Comparison of ENCODE assay signal across 29 mouse cellular contexts in the genomic region with DNA sequence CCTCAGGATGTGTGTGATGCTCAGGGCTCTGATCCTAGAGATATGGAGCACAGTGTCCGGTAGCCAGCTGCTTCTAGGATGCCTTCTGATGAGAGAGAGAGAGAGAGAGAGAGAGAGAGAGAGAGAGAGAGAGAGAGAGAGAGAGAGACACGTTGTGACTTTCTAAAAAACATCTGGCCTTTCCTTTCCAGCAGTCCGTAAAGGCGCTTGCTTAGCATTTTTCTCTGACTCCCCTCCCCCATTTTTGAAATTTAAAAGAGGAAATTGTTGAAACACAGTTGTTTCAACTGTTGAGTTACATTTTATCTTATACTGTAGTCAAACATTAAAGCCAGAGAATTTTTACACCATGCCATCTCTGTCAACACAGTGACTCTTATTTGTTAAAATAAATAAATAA.
DNase-seq lines count a peak whose midpoint lies in the region; ATAC-seq and TF ChIP-seq lines count a peak whose summit lies in the region.
"Had no signal": no experiment of that assay in that cellular context is flagged by ENCODE, and none has a peak within 500 bp of the region (broad histone marks: within the 10 kb centered on the region; RNA-seq: fewer than 3 reads in every experiment).

No protein-coding gene starts in this region.

- TF ChIP-seq POLR2A in CH12.LX (IDR thresholded peaks at IDR 0.05; ENCODE audit: low read depth, low read length) = no peak

- H3K9me3 ChIP-seq in lung, embryonic 14.5 days (ENCODE audit: low read depth, low read length) = no peaks in the 10 kb centered on the region
- no peaks in the 10 kb centered on the region for H3K9me3 ChIP-seq in CH12.LX (replicated peaks; ENCODE audit: low read length)
- H3K9me3 ChIP-seq: embryonic facial prominence, embryonic 12.5 days; embryonic facial prominence, embryonic 15.5 days; heart, embryonic 12.5 days; heart, embryonic 15.5 days; hindbrain, embryonic 10.5 days; hindbrain, embryonic 13.5 days; intestine, embryonic 15.5 days had no signal

- dilution Hi-C loops in CH12.LX (cut with MboI; ENCODE audit: extremely low pct_ligation_motif_present, extremely low pct_unique_long_range_greater_than_20kb, low sequenced_read_pairs) = no loop called here

- peak; percentile 52; the same call in 1 of the 2 replicates for ATAC-seq in lung, embryonic 14.5 days (ENCODE audit: insufficient read depth)
- ATAC-seq in common myeloid progenitor, adult 5-6 weeks (replicated peaks; ENCODE audit: low read depth, poor library complexity, severe bottlenecking) = peak; percentile 25; the same call in 1 of the 2 replicates
- ATAC-seq: activated CD4-positive, CD25-positive, alpha-beta regulatory T cell, adult 4 months; forebrain, embryonic 14.5 days; forebrain, postnatal 0 days; hindbrain, embryonic 16.5 days; intestine, embryonic 15.5 days had no signal

- H3K36me3 ChIP-seq in lung, embryonic 14.5 days (ENCODE audit: insufficient read depth) = no peaks in the 10 kb centered on the region
- no peaks in the 10 kb centered on the region for H3K36me3 ChIP-seq in CH12.LX (replicated peaks in 1 of 2; ENCODE audit: control insufficient read depth in 1 of 2, insufficient read depth in 1 of 2, low read length in 1 of 2)
- H3K36me3 ChIP-seq: embryonic facial prominence, embryonic 12.5 days; embryonic facial prominence, embryonic 15.5 days; heart, embryonic 12.5 days; heart, embryonic 15.5 days; hindbrain, embryonic 10.5 days; hindbrain, embryonic 13.5 days; intestine, embryonic 15.5 days had no signal

- no peak overlapping the region for H3K9ac ChIP-seq in lung, embryonic 14.5 days
- H3K9ac ChIP-seq in CH12.LX (ENCODE audit: insufficient read depth, low read depth) = no peak overlapping the region
- H3K9ac ChIP-seq: embryonic facial prominence, embryonic 12.5 days; embryonic facial prominence, embryonic 15.5 days; forebrain, postnatal 0 days; heart, embryonic 12.5 days; heart, embryonic 15.5 days; hindbrain, embryonic 13.5 days; intestine, embryonic 15.5 days had no signal

- TF ChIP-seq CTCF in lung, embryonic 14.5 days (IDR thresholded peaks at IDR 0.05; ENCODE audit: low read depth) = no peak
- TF ChIP-seq CTCF in CH12.LX (conservative IDR thresholded peaks at IDR 0.05 in 1 of 2, IDR thresholded peaks at IDR 0.05 in 1 of 2; ENCODE audit: low read depth in 2 of 2, low read length in 2 of 2) = no peak

- TF ChIP-seq EP300 in CH12.LX (IDR thresholded peaks at IDR 0.05; ENCODE audit: low read length) = no peak

- H3K4me1 ChIP-seq in lung, embryonic 14.5 days (ENCODE audit: insufficient read depth) = no peaks in the 10 kb centered on the region
- H3K4me1 ChIP-seq in CH12.LX (ENCODE audit: control insufficient read depth in 1 of 2, insufficient read depth in 2 of 2) = peaks cover 3 to 16% of the 10 kb centered on the region in 2 experiments; a peak in 3 of 4 replicates
- H3K4me1 ChIP-seq: embryonic facial prominence, embryonic 15.5 days; heart, embryonic 12.5 days; heart, embryonic 15.5 days; intestine, embryonic 15.5 days had no signal

- H3K27ac ChIP-seq in lung, embryonic 14.5 days (ENCODE audit: low read depth) = no peak overlapping the region
- no peak overlapping the region for H3K27ac ChIP-seq in CH12.LX (ENCODE audit: insufficient read depth, low read depth)
- H3K27ac ChIP-seq: embryonic facial prominence, embryonic 12.5 days; embryonic facial prominence, embryonic 15.5 days; gastrocnemius, adult 2 months; heart, embryonic 15.5 days; hindbrain, embryonic 10.5 days; hindbrain, embryonic 13.5 days; intestine, embryonic 15.5 days had no signal

- no peak for TF ChIP-seq RAD21 in CH12.LX (IDR thresholded peaks at IDR 0.05; ENCODE audit: low read depth, low read length)

- H3K79me2 ChIP-seq in CH12.LX (replicated peaks; ENCODE audit: control insufficient read depth, extremely low read depth, insufficient read depth, poor library complexity, severe bottlenecking) = no peaks in the 10 kb centered on the region

- H3K4me2 ChIP-seq in lung, embryonic 14.5 days = no peak overlapping the region
- H3K4me2 ChIP-seq in CH12.LX (ENCODE audit: insufficient read depth, low read depth, poor library complexity, severe bottlenecking) = no peak overlapping the region
- H3K4me2 ChIP-seq: embryonic facial prominence, embryonic 12.5 days; embryonic facial prominence, embryonic 15.5 days; heart, embryonic 12.5 days; heart, embryonic 15.5 days; hindbrain, embryonic 13.5 days; intestine, embryonic 15.5 days had no signal

- 25% methylated on average over 4 of the region's 4 CpGs for WGBS in lung, embryonic 14.5 days

- in situ Hi-C loops in CH12.LX (cut with MboI; ENCODE audit: low pct_ligation_motif_present, low pct_unique_long_range_greater_than_20kb, low sequenced_read_pairs) = no loop called here

- peak; percentile 57 for DNase-seq in lung, embryonic 14.5 days
- no peak for DNase-seq in lung, postnatal 10 days
- DNase-seq in CH12.LX (ENCODE audit: extremely low read depth) = no peak
- no peak for DNase-seq in layer of hippocampus, adult 9-10 months (ENCODE audit: low spot score)
- DNase-seq in adrenal gland, adult 18-20 months (ENCODE audit: low spot score in 2 of 2) = no peak
- DNase-seq: adrenal gland, postnatal 10 days; adrenal gland, postnatal 36 days; B cell, adult 2 months; cerebellum, adult 18-20 months; cerebellum, adult 9-11 months; cerebellum, postnatal 25 days; embryo, embryonic 11 days; forebrain, postnatal 0 days; gastrocnemius, adult 2 months; gastrocnemius, postnatal 14 days; heart, adult 18-20 months; heart, postnatal 10 days; heart, postnatal 36 days had no signal

- H3K27me3 ChIP-seq in lung, embryonic 14.5 days (ENCODE audit: insufficient read depth, low read length) = peaks cover 3% of the 10 kb centered on the region
- H3K27me3 ChIP-seq in CH12.LX (replicated peaks) = no peaks in the 10 kb centered on the region
- H3K27me3 ChIP-seq: embryonic facial prominence, embryonic 12.5 days; embryonic facial prominence, embryonic 15.5 days; intestine, embryonic 15.5 days had no signal

- H3K4me3 ChIP-seq in lung, embryonic 14.5 days (ENCODE audit: low read depth, low read length) = no peak overlapping the region
- no peak overlapping the region for H3K4me3 ChIP-seq in CH12.LX (replicated peaks in 1 of 3; ENCODE audit: low read depth in 2 of 3, low read length in 2 of 3, poor library complexity in 1 of 3)
- H3K4me3 ChIP-seq: embryonic facial prominence, embryonic 12.5 days; embryonic facial prominence, embryonic 15.5 days; gastrocnemius, adult 2 months; heart, embryonic 12.5 days; heart, embryonic 15.5 days; hindbrain, embryonic 10.5 days; hindbrain, embryonic 13.5 days; intestine, embryonic 15.5 days had no signal

TF ChIP-seq in CH12.LX, 34 proteins besides CTCF, POLR2A, EP300 and RAD21:
- TF ChIP-seq CHD2 (IDR thresholded peaks at IDR 0.05; ENCODE audit: low read length) (no peak), MAX (IDR thresholded peaks at IDR 0.05; ENCODE audit: low read length) (no peak), ZC3H11A (IDR thresholded peaks at IDR 0.05; ENCODE audit: low read depth, low read length) (no peak), MAFK (IDR thresholded peaks at IDR 0.05; ENCODE audit: insufficient replicate concordance, low read length) (peak; percentile 61; the same call in 1 of the 2 replicates)
TF ChIP-seq in CH12.LX: peak in this region for 1.
